Mouse (Mus musculus): ENCODE data around the gene Olfr825. TPM values are rescaled to one million over a fixed set of nuclear protein-coding genes. Genes with fewer than 3 reads are reported as not detected.
"Not testable (repeated sequence)": the region's sequence is repeated elsewhere in the genome, so short reads cannot be mapped to it uniquely, and the experiment has no call there.

Gene Olfr825
- polyA plus RNA-seq (2014; fragmentation: Nextera tagmentation; extraction: Ambion mirVana), result not detected in 2 replicates

- H3K4me1 ChIP-seq (replicated peaks; ENCODE audit: control insufficient read depth, insufficient read depth, low read length), result no peaks in the 10 kb centered on the region
- H3K9ac ChIP-seq (ENCODE audit: low read length), result no peak within 1 kb of the TSS
- no peak for ATAC-seq (replicated peaks; ENCODE audit: low FRiP score)
- H3K4me2 ChIP-seq (ENCODE audit: low read depth, low read length, severe bottlenecking), result no peak within 1 kb of the TSS
- H3K27ac ChIP-seq (ENCODE audit: low read depth, low read length), result no peak within 1 kb of the TSS
- DNase-seq (ENCODE audit: low spot score), result no peak
- H3K27me3 ChIP-seq (ENCODE audit: control insufficient read depth, insufficient read depth, low read length), result no peaks in the 10 kb centered on the region
- no peaks in the 10 kb centered on the region for H3K9me3 ChIP-seq (ENCODE audit: control insufficient read depth, low read length)
- no peaks in the 10 kb centered on the region for H3K36me3 ChIP-seq (ENCODE audit: control insufficient read depth, insufficient read depth, low read length)
- no peak within 1 kb of the TSS for H3K4me3 ChIP-seq (ENCODE audit: low read depth, low read length)
These were observed at the start of gene Olfr825 for GRCm38 (mm10) chr10:130166666-130167065. Gene Olfr825 (minus strand): TSS chr10:130166766.

- Histone ChIP-seq H3K27ac (ENCODE audit: low read depth, low read length) (no peak within 1 kb of the TSS), H3K4me2 (ENCODE audit: low read depth, low read length, severe bottlenecking) (no peak within 1 kb of the TSS), H3K4me3 (ENCODE audit: low read depth, low read length) (no peak within 1 kb of the TSS), H3K9me3 (ENCODE audit: control insufficient read depth, low read length) (no peaks in the 10 kb centered on the region), H3K9ac (ENCODE audit: low read length) (no peak within 1 kb of the TSS), H3K4me1 (replicated peaks; ENCODE audit: control insufficient read depth, insufficient read depth, low read length) (no peaks in the 10 kb centered on the region), H3K36me3 (ENCODE audit: control insufficient read depth, insufficient read depth, low read length) (no peaks in the 10 kb centered on the region), H3K27me3 (ENCODE audit: control insufficient read depth, insufficient read depth, low read length) (no peaks in the 10 kb centered on the region)
- WGBS, result 78% methylated on average over 1 of the region's 1 CpGs
- DNase-seq (ENCODE audit: low spot score), result no peak
- no peak for ATAC-seq (replicated peaks; ENCODE audit: low FRiP score)
These were observed 47.7 kb upstream of the Olfr825 start, which contains the start of gene Olfr827 for GRCm38 (mm10) chr10:130214303-130214702. Gene Olfr827 (minus strand): TSS chr10:130214403.

- no peak for DNase-seq (ENCODE audit: low spot score)
- H3K36me3 ChIP-seq (ENCODE audit: control insufficient read depth, insufficient read depth, low read length), result no peaks in the 10 kb centered on the region
- no peaks in the 10 kb centered on the region for H3K4me1 ChIP-seq (replicated peaks; ENCODE audit: control insufficient read depth, insufficient read depth, low read length)
- H3K27ac ChIP-seq (ENCODE audit: low read depth, low read length), result no peak within 1 kb of the TSS
- no peaks in the 10 kb centered on the region for H3K9me3 ChIP-seq (ENCODE audit: control insufficient read depth, low read length)
- no peaks in the 10 kb centered on the region for H3K27me3 ChIP-seq (ENCODE audit: control insufficient read depth, insufficient read depth, low read length)
- H3K4me2 ChIP-seq (ENCODE audit: low read depth, low read length, severe bottlenecking), result no peak within 1 kb of the TSS
- no peak for ATAC-seq (replicated peaks; ENCODE audit: low FRiP score)
- H3K4me3 ChIP-seq (ENCODE audit: low read depth, low read length), result no peak within 1 kb of the TSS
- WGBS, result 85% methylated on average over 1 of the region's 1 CpGs
- H3K9ac ChIP-seq (ENCODE audit: low read length), result no peak within 1 kb of the TSS
These were observed 17.5 kb upstream of the Olfr825 start, which contains the start of gene Olfr826 for GRCm38 (mm10) chr10:130184086-130184485. Gene Olfr826 (minus strand): TSS chr10:130184186.

- no peaks in the 10 kb centered on the region for H3K9me3 ChIP-seq (ENCODE audit: control insufficient read depth, low read length)
- DNase-seq (ENCODE audit: low spot score), result no peak
- no peaks in the 10 kb centered on the region for H3K4me1 ChIP-seq (replicated peaks; ENCODE audit: control insufficient read depth, insufficient read depth, low read length)
- no peak overlapping the region for H3K4me3 ChIP-seq (ENCODE audit: low read depth, low read length)
- H3K36me3 ChIP-seq (ENCODE audit: control insufficient read depth, insufficient read depth, low read length), result no peaks in the 10 kb centered on the region
- H3K9ac ChIP-seq (ENCODE audit: low read length), result no peak overlapping the region
- H3K4me2 ChIP-seq (ENCODE audit: low read depth, low read length, severe bottlenecking), result no peak overlapping the region
- ATAC-seq (replicated peaks; ENCODE audit: low FRiP score), result no peak
- H3K27me3 ChIP-seq (ENCODE audit: control insufficient read depth, insufficient read depth, low read length), result no peaks in the 10 kb centered on the region
- H3K27ac ChIP-seq (ENCODE audit: low read depth, low read length), result no peak overlapping the region
These were observed 1.4 kb downstream of the Olfr825 start for GRCm38 (mm10) chr10:130165196-130165595.

GRCm38 (mm10) chr10:130144121-130144520, 22.4 kb downstream of the Olfr825 start:
- WGBS, result 87% methylated on average over 5 of the region's 5 CpGs
- H3K27ac ChIP-seq (ENCODE audit: low read depth, low read length), result no peak overlapping the region
- no peak overlapping the region for H3K4me2 ChIP-seq (ENCODE audit: low read depth, low read length, severe bottlenecking)
- no peaks in the 10 kb centered on the region for H3K36me3 ChIP-seq (ENCODE audit: control insufficient read depth, insufficient read depth, low read length)
- ATAC-seq (replicated peaks; ENCODE audit: low FRiP score), result no peak
- H3K4me3 ChIP-seq (ENCODE audit: low read depth, low read length), result no peak overlapping the region
- H3K4me1 ChIP-seq (replicated peaks; ENCODE audit: control insufficient read depth, insufficient read depth, low read length), result no peaks in the 10 kb centered on the region
- no peaks in the 10 kb centered on the region for H3K27me3 ChIP-seq (ENCODE audit: control insufficient read depth, insufficient read depth, low read length)
- DNase-seq (ENCODE audit: low spot score), result no peak
- no peak overlapping the region for H3K9ac ChIP-seq (ENCODE audit: low read length)
- H3K9me3 ChIP-seq (ENCODE audit: control insufficient read depth, low read length), result no peaks in the 10 kb centered on the region

GRCm38 (mm10) chr10:130142481-130142880, 24.1 kb downstream of the Olfr825 start:
- DNase-seq (ENCODE audit: low spot score); ATAC-seq (replicated peaks; ENCODE audit: low FRiP score); H3K9me3 ChIP-seq (ENCODE audit: control insufficient read depth, low read length); H3K4me3 ChIP-seq (ENCODE audit: low read depth, low read length); H3K4me2 ChIP-seq (ENCODE audit: low read depth, low read length, severe bottlenecking); H3K36me3 ChIP-seq (ENCODE audit: control insufficient read depth, insufficient read depth, low read length); H3K4me1 ChIP-seq (replicated peaks; ENCODE audit: control insufficient read depth, insufficient read depth, low read length); H3K9ac ChIP-seq (ENCODE audit: low read length); H3K27ac ChIP-seq (ENCODE audit: low read depth, low read length); H3K27me3 ChIP-seq (ENCODE audit: control insufficient read depth, insufficient read depth, low read length): not testable (repeated sequence)
- WGBS, result 89% methylated on average over 5 of the region's 5 CpGs

GRCm38 (mm10) chr10:130134811-130135210, 31.8 kb downstream of the Olfr825 start:
- Histone ChIP-seq H3K9ac (ENCODE audit: low read length) (no peak overlapping the region), H3K9me3 (ENCODE audit: control insufficient read depth, low read length) (no peaks in the 10 kb centered on the region), H3K4me3 (ENCODE audit: low read depth, low read length) (no peak overlapping the region), H3K27me3 (ENCODE audit: control insufficient read depth, insufficient read depth, low read length) (no peaks in the 10 kb centered on the region), H3K4me1 (replicated peaks; ENCODE audit: control insufficient read depth, insufficient read depth, low read length) (no peaks in the 10 kb centered on the region), H3K27ac (ENCODE audit: low read depth, low read length) (no peak overlapping the region), H3K36me3 (ENCODE audit: control insufficient read depth, insufficient read depth, low read length) (no peaks in the 10 kb centered on the region), H3K4me2 (ENCODE audit: low read depth, low read length, severe bottlenecking) (no peak overlapping the region)
- DNase-seq (ENCODE audit: low spot score), result no peak
- ATAC-seq (replicated peaks; ENCODE audit: low FRiP score), result no peak

- not testable (repeated sequence) for H3K4me1 ChIP-seq (replicated peaks; ENCODE audit: control insufficient read depth, insufficient read depth, low read length); H3K4me2 ChIP-seq (ENCODE audit: low read depth, low read length, severe bottlenecking); H3K27ac ChIP-seq (ENCODE audit: low read depth, low read length); H3K9me3 ChIP-seq (ENCODE audit: control insufficient read depth, low read length); H3K27me3 ChIP-seq (ENCODE audit: control insufficient read depth, insufficient read depth, low read length); ATAC-seq (replicated peaks; ENCODE audit: low FRiP score); DNase-seq (ENCODE audit: low spot score); H3K4me3 ChIP-seq (ENCODE audit: low read depth, low read length); H3K36me3 ChIP-seq (ENCODE audit: control insufficient read depth, insufficient read depth, low read length); H3K9ac ChIP-seq (ENCODE audit: low read length)
These were observed 36.7 kb downstream of the Olfr825 start, which contains the start of gene Olfr824 for GRCm38 (mm10) chr10:130129900-130130299. Gene Olfr824 (minus strand): TSS chr10:130130000.

GRCm38 (mm10) chr10:130116045-130116444, 50.5 kb downstream of the Olfr825 start:
- WGBS, result 47% methylated on average over 3 of the region's 3 CpGs
- not testable (repeated sequence) for H3K9me3 ChIP-seq (ENCODE audit: control insufficient read depth, low read length); H3K27me3 ChIP-seq (ENCODE audit: control insufficient read depth, insufficient read depth, low read length); H3K4me3 ChIP-seq (ENCODE audit: low read depth, low read length); H3K36me3 ChIP-seq (ENCODE audit: control insufficient read depth, insufficient read depth, low read length); H3K9ac ChIP-seq (ENCODE audit: low read length); DNase-seq (ENCODE audit: low spot score); ATAC-seq (replicated peaks; ENCODE audit: low FRiP score); H3K4me1 ChIP-seq (replicated peaks; ENCODE audit: control insufficient read depth, insufficient read depth, low read length); H3K27ac ChIP-seq (ENCODE audit: low read depth, low read length); H3K4me2 ChIP-seq (ENCODE audit: low read depth, low read length, severe bottlenecking)

Measured in forebrain, embryonic 11.5 days (tissue).